Mouse (Mus musculus) heart, postnatal 4 days (tissue): ENCODE measurements around the gene Pln. TPM values are rescaled to one million over a fixed set of nuclear protein-coding genes. Genes with fewer than 3 reads are reported as not detected.

Source experiments
- DNase-seq: peaks from one replicate; pipeline ENCODE4 v3.0.0; 2021
- total RNA-seq, 2 experiments: library from RNA; stranded (reverse); gene quantifications; 2 replicates each; pipeline ENCODE4 v1.2.3; 2021

Pln gene
- total RNA-seq = 1,000 to 10,000 TPM; 3,107 to 3,542 TPM

GRCm38 (mm10) chr10:53337162-53337923, at the start of gene Pln:
Pln (plus strand) TSS chr10:53337667.
- DNase-seq = peak; percentile 71

DNA sequence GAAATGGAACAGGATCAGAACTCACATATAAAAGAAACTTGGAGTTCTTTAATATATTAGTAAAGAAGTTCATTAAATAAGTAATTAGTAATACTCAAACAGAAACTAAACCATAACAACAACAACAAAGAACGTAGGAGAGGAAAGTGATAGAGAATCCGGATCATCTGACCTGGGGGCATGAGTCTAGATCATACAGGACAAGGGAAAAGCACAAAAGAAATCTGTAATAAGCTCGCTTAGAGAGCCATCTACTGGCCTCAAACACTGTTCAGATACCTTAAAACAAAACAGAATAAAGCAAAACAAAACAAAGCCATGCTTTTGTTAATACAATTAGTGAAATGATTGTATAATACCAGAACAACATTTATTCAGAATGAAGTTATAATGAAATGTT, 31.6 kb upstream of the Pln start:
- no peak for DNase-seq

DNA sequence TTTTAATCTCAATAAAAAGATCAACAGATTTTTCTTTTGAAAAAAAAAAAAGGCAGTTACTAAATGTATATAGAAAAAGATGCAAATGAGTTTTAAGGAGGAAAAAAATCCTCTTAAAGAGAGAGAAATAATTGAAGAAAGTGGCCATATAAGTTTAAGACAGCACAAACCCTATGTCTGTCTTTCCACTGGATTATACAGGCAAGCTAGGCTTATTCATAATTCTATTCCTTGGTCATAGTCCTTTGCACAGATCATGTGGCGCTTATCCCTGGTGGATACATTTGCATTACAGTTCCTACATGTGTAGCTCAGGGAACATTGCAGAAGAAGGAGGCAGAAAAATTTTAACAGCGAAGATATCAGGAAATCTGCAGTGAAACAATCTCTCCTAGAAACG, 30.8 kb upstream of the Pln start:
- no peak for DNase-seq

DNA sequence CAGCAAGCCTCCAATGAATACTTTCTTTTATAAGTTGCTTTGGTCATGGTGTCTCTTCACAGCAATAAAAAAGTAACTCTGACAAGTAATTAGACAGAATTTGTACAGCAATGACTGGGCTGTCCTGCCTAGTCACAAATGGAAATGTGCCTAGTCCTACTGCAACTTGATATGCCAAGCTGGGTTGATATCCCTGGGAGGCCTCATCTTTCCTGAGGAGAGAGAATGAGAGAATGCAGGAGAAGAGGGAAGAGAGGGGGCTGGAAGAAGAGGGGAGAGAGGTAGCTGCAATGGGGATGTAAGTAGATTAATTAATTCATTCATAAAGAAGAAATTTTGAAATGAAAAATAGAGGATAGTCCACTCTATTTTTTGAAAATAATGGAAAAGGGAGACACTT, 14.1 kb upstream of the Pln start:
- DNase-seq = no peak

GRCm38 (mm10) chr10:53324663-53325062, 12.8 kb upstream of the Pln start:
- DNase-seq = peak; percentile 48

GRCm38 (mm10) chr10:53326367-53326766, 11.1 kb upstream of the Pln start:
- no peak for DNase-seq

GRCm38 (mm10) chr10:53329257-53329656, 8.2 kb upstream of the Pln start:
- DNase-seq = no peak

GRCm38 (mm10) chr10:53332752-53333151, 4.7 kb upstream of the Pln start:
- no peak for DNase-seq

DNA sequence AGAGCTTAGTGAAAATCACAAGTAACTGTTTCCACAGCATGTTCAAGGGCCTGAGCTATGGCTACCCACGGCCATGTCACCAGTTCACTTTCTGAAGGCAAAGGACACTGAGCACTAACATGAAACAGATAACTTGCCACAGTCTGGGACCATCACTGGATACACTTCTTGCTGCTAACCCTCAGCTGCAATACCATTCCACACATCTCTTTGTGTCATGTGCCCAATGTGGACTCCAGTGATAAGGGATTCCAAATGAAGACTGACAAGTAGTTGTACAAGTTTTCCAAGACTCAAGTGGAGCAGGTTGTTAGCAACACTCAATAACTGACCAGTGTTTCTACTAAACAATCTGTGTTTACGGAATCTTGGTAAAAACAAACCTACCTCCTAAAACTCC, 2.2 kb upstream of the Pln start:
- peak; percentile 42 for DNase-seq

DNA sequence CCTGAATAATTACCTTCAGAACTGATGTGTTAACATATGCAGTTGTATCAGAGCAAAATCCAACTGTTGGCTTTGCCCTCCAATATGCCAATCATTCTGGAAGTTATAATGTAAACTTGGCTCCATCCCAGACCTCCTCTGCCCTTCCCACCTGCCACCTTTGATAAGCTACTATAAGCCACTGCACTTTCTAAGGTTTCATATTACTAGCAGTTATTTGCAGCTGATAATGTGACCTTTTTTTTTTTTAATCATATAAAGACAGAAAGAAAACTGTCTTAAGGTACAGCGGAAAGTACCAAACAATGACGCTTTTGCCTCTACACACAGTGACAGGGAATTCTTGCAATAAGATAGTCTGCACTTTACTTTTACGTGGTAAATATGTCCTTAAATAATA, 1.5 kb upstream of the Pln start:
- no peak for DNase-seq

GRCm38 (mm10) chr10:53339045-53339444, 1.6 kb downstream of the Pln start:
- DNase-seq = peak; percentile 30

DNA sequence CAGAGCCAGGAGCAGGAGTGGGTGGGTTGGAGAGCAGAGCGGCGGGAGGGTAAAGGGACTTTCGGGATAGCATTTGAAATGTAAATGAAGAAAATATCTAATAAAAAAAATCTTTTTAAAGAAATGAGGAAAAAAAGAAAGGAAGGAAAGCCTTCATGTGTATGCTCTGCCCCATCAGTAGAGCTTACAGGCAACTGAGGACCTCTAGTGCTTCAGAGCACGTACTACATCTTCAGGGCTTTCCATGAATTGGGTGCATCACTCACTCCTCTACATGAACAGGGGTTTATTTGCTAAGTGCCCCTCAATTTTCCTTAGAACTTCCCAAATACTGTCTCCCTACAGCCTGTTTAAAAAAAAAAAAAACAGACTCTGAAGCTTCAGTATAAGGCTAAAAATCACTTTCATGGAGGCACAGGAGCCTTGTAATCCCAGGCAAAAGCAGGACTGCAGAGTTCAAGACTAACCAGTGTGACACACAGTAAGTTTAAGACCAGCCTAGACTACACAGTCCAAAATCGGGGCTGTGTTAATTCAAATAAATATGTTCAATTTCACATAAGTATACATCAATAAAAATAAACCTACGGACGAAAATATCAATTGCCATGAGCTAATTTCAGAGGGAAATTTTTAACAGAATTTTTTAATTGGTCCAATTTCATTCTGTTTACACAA, 4.0 kb downstream of the Pln start:
- DNase-seq = peak; percentile 30

DNA sequence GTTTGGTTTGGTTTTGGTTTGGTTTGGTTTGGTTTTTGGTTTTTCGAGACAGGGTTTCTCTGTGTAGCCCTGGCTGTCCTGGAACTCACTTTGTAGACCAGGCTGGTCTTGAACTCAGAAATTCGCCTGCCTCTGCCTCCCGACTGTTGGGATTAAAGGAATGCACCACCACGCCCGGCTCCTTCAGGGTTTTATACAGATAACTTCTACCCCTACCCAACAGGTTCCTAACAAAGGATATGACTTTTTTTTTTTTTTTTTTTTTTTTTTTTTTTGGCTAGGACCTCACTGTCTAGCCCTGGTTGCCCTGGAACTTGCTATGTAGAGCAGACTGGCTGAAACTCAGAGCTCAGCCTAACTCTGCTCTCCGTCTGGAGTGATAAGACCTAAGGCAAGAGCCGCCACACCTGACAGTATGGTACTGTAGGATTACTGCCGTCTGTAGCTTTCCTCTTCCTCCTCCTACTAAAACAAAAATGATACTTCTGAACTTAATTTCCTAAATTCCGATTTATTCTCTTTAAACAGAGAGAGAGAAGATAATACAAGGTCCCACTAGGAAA, 4.8 kb downstream of the Pln start:
- DNase-seq = peak; percentile 25

- DNase-seq = peak; percentile 36
These were observed 5.9 kb downstream of the Pln start for GRCm38 (mm10) chr10:53343384-53343783.

DNA sequence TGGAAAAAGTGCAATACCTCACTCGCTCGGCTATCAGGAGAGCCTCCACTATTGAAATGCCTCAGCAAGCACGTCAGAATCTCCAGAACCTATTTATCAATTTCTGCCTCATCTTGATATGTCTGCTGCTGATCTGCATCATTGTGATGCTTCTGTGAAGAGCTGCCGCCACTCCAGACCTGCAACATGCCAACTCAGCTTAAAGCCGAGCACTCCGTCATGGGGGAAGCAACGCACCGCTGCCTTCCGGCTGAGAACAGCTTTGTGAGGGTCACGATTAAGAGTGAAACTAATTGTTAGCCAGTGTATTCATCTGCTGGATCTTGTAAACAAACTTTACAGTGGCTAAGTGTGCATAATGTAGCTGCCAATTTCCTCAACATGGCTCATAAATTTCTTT, 6.4 kb downstream of the Pln start:
- DNase-seq = peak; percentile 31

GRCm38 (mm10) chr10:53345508-53345907, 8.0 kb downstream of the Pln start:
- DNase-seq = no peak

DNA sequence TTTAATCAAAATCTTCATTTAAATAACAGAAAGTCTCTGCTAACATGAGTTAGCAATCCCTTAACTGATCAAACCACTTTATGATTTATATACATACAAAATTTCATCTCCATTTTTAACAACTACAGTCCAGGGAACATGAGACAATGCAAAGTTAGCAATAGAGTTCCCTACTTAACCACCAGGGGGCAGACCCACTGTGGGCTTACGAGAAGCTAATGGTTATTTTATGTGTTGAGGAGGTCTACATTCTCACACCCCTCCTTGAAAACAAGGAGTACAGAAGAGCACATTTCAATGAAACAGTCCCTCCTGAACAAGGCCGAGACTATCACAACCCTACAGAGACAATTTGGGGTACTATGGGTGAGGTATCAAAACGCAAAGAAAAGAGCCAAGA, 9.0 kb downstream of the Pln start:
- DNase-seq = peak; percentile 76

- no peak for DNase-seq
These were observed 9.4 kb downstream of the Pln start for GRCm38 (mm10) chr10:53346916-53347315.

DNA sequence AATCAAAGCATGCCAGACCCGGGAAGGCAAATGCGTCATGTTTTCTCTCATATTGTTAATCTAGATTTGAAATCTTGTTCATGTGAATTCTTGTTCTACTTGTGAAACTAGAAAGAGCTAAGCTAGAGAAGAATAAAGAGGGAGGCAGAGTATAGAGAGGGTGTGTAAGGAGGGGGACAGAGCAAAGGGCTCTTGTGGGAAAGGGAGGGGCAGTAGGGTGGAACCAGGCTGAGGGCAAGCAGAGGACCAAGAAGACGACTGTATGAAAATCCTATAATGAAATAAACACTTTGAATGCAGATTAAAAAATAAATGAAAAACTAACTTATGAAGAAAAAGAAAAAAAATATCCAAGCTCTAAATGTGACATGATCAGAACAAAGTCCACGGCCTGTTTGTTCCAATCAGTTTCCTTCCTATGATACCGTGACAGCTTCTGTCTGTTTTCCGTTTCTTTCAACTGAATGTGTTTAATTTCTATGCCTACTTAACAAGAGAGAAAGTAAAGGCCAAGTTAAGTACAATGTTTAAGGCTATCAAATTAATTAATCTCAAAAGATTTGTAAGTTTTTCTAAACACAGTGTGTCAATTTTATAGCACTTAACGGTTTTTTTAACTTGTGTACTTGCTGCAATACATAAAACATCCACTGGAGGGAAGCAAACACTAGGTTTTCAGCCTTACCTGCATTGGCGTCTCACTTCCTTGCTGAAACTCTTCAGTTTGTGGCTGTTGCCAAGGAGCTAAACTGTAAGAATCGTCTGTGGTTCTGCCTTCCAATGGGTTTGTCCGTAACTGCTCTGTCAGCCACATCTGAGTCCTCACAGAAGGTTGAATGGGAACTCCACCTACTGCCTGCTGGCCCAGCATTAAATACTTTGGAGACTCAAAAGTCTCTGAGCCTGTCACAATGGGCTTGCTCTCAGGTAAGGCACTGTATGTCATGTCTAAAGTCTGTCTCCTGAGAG, 10.6 kb downstream of the Pln start:
- DNase-seq = peak; percentile 62

- no peak for DNase-seq
These were observed 11.8 kb downstream of the Pln start for GRCm38 (mm10) chr10:53349254-53349653.

GRCm38 (mm10) chr10:53353665-53354064, 16.2 kb downstream of the Pln start:
- no peak for DNase-seq

GRCm38 (mm10) chr10:53359016-53359415, 21.5 kb downstream of the Pln start:
- no peak for DNase-seq

DNA sequence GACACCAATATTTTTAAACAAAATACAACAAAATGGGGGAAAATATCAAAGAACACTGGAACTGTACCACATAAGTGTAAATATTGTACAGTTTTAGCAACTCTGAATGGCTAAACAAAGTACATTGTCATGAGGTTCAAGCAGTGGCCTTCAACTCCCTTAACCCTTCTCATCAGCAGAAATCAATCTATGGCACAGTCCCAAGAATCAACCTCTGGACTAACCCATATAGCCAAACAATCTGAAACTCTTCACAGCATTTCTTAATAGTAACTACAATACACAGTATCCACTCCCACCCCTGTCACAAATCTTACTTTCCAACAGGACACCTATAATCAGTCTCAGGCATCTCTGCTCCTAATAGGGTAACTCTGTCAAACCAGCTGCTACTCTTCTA, 26.8 kb downstream of the Pln start:
- DNase-seq = no peak
